Mouse (Mus musculus): ENCODE measurements around the gene Shroom3. TPM values are rescaled to one million over a fixed set of nuclear protein-coding genes. Genes with fewer than 3 reads are reported as not detected.

Shroom3 gene
- polyA plus RNA-seq (2014; fragmentation: Illumina TruSeq; extraction: RNeasy Lipid Tissue Mini Kit (QIAGEN cat#74804); ENCODE audit: insufficient read depth, low read depth, low replicate concordance): 21.1 TPM

GRCm38 (mm10) chr5:92683351-92683807 lies at the start of gene Shroom3:
Gene Shroom3 (plus strand): TSS chr5:92683435.

GRCm38 (mm10) chr5:92674859-92675573 lies 8.2 kb upstream of the Shroom3 start, which contains the start of gene Ccdc158:
Gene Ccdc158 (minus strand): TSS chr5:92675271.

Other genes starting within 250 kb of the Shroom3 start
- 11.0 TPM for gene Nup54, start 248.2 kb upstream of the Shroom3 start, polyA plus RNA-seq (2014; fragmentation: Illumina TruSeq; extraction: RNeasy Lipid Tissue Mini Kit (QIAGEN cat#74804); ENCODE audit: insufficient read depth, low read depth, low replicate concordance)
- 80.2 TPM for gene Scarb2, start 176.6 kb upstream of the Shroom3 start, polyA plus RNA-seq (2014; fragmentation: Illumina TruSeq; extraction: RNeasy Lipid Tissue Mini Kit (QIAGEN cat#74804); ENCODE audit: insufficient read depth, low read depth, low replicate concordance)
- gene Fam47e, start 128.4 kb upstream of the Shroom3 start, polyA plus RNA-seq (2014; fragmentation: Illumina TruSeq; extraction: RNeasy Lipid Tissue Mini Kit (QIAGEN cat#74804); ENCODE audit: insufficient read depth, low read depth, low replicate concordance): 13.4 TPM
- 31.8 TPM for gene Stbd1, start 80.4 kb upstream of the Shroom3 start, polyA plus RNA-seq (2014; fragmentation: Illumina TruSeq; extraction: RNeasy Lipid Tissue Mini Kit (QIAGEN cat#74804); ENCODE audit: insufficient read depth, low read depth, low replicate concordance)
- gene Ccdc158, start 8.2 kb upstream of the Shroom3 start, polyA plus RNA-seq (2014; fragmentation: Illumina TruSeq; extraction: RNeasy Lipid Tissue Mini Kit (QIAGEN cat#74804); ENCODE audit: insufficient read depth, low read depth, low replicate concordance): 0.39 TPM